Mouse (Mus musculus): ENCODE measurements around the gene Gm9602. TPM values are rescaled to one million over a fixed set of nuclear protein-coding genes. Genes with fewer than 3 reads are reported as not detected.

Gm9602 gene
- total RNA-seq (2023), result not detected

GRCm38 (mm10) chr14:4776037-4776436, at the start of gene Gm9602:
TSS of gene Gm9602 (plus strand) at chr14:4776337.

Other genes with a start within 250 kb of the Gm9602 start
- not detected for gene Gm3047, start 220.9 kb upstream of the Gm9602 start, total RNA-seq (2023)
- gene Gm8159, start 144.0 kb upstream of the Gm9602 start, total RNA-seq (2023), result not detected
- not detected for gene Gm3239, start 112.1 kb upstream of the Gm9602 start, total RNA-seq (2023)
- gene Gm7876, start 67.1 kb upstream of the Gm9602 start, total RNA-seq (2023), result not detected
- not detected for gene Gm3252, start 49.6 kb upstream of the Gm9602 start, total RNA-seq (2023)
- not detected for gene Gm3269, start 61.8 kb downstream of the Gm9602 start, total RNA-seq (2023)
- gene Gm3264, start 79.2 kb downstream of the Gm9602 start, total RNA-seq (2023), result not detected
- gene Gm3278, start 116.1 kb downstream of the Gm9602 start, total RNA-seq (2023), result not detected
- not detected for gene Gm8297, start 207.6 kb downstream of the Gm9602 start, total RNA-seq (2023)
- gene Gm3298, start 239.6 kb downstream of the Gm9602 start, total RNA-seq (2023), result not detected